Mouse (Mus musculus): ENCODE results near the gene Ppp1r15a. TPM values are rescaled to one million over a fixed set of nuclear protein-coding genes. Genes with fewer than 3 reads are reported as not detected.
A peak's percentile ranks its signal among the peaks of the same experiment; 100 is the strongest.
"Not testable (repeated sequence)": the region's sequence is repeated elsewhere in the genome, so short reads cannot be mapped to it uniquely, and the experiment has no call there.

The Ppp1r15a gene
- polyA plus RNA-seq, 1 experiment from 2014 or later: 61.6 TPM

GRCm38 (mm10) chr7:45516846-45517245 lies 9.2 kb downstream of the Ppp1r15a start:
- H3K4me2 ChIP-seq; DNase-seq (ENCODE audit: low spot score); H3K36me3 ChIP-seq (ENCODE audit: control insufficient read depth, insufficient read depth, low read length); H3K27me3 ChIP-seq (replicated peaks; ENCODE audit: control insufficient read depth, insufficient read depth, low read length); H3K27ac ChIP-seq (ENCODE audit: low read depth, low read length); H3K4me3 ChIP-seq (ENCODE audit: low read depth, low read length); H3K9ac ChIP-seq (ENCODE audit: low read depth, low read length); ATAC-seq (replicated peaks; ENCODE audit: low FRiP score); H3K9me3 ChIP-seq (ENCODE audit: control insufficient read depth, low read length): not testable (repeated sequence)
- 63% methylated on average over 5 of the region's 5 CpGs for WGBS
- peaks cover 34% of the 10 kb centered on the region for H3K4me1 ChIP-seq (replicated peaks; ENCODE audit: control insufficient read depth, insufficient read depth, low read length)

- WGBS: 17% methylated on average over 16 of the region's 16 CpGs
- peak overlapping the region; percentile 46 for H3K9ac ChIP-seq (ENCODE audit: low read depth, low read length)
- peaks cover 29% of the 10 kb centered on the region for H3K4me1 ChIP-seq (replicated peaks; ENCODE audit: control insufficient read depth, insufficient read depth, low read length)
- peak overlapping the region; percentile 77 for H3K27ac ChIP-seq (ENCODE audit: low read depth, low read length)
- no peaks in the 10 kb centered on the region for H3K36me3 ChIP-seq (ENCODE audit: control insufficient read depth, insufficient read depth, low read length)
- no peaks in the 10 kb centered on the region for H3K27me3 ChIP-seq (replicated peaks; ENCODE audit: control insufficient read depth, insufficient read depth, low read length)
- peak; percentile 67 for DNase-seq (ENCODE audit: low spot score)
- no peaks in the 10 kb centered on the region for H3K9me3 ChIP-seq (ENCODE audit: control insufficient read depth, low read length)
- ATAC-seq (replicated peaks; ENCODE audit: low FRiP score): peak; percentile 85
- H3K4me2 ChIP-seq: peak overlapping the region; percentile 59
- peak overlapping the region; percentile 18 for H3K4me3 ChIP-seq (ENCODE audit: low read depth, low read length)
These were observed 10.6 kb downstream of the Ppp1r15a start for GRCm38 (mm10) chr7:45515436-45515835.

GRCm38 (mm10) chr7:45514411-45514810 lies 11.7 kb downstream of the Ppp1r15a start:
- Histone ChIP-seq H3K27ac (ENCODE audit: low read depth, low read length) (peak overlapping the region; percentile 77; the same call in 1 of the 2 replicates), H3K9ac (ENCODE audit: low read depth, low read length) (no peak overlapping the region), H3K36me3 (ENCODE audit: control insufficient read depth, insufficient read depth, low read length) (no peaks in the 10 kb centered on the region), H3K4me2 (no peak overlapping the region; the same call in 1 of the 2 replicates), H3K27me3 (replicated peaks; ENCODE audit: control insufficient read depth, insufficient read depth, low read length) (no peaks in the 10 kb centered on the region), H3K4me1 (replicated peaks; ENCODE audit: control insufficient read depth, insufficient read depth, low read length) (peaks cover 25% of the 10 kb centered on the region), H3K4me3 (ENCODE audit: low read depth, low read length) (no peak overlapping the region), H3K9me3 (ENCODE audit: control insufficient read depth, low read length) (no peaks in the 10 kb centered on the region)
- DNase-seq (ENCODE audit: low spot score) (no peak), ATAC-seq (replicated peaks; ENCODE audit: low FRiP score) (no peak)
- 86% methylated on average over 7 of the region's 7 CpGs for WGBS

DNA sequence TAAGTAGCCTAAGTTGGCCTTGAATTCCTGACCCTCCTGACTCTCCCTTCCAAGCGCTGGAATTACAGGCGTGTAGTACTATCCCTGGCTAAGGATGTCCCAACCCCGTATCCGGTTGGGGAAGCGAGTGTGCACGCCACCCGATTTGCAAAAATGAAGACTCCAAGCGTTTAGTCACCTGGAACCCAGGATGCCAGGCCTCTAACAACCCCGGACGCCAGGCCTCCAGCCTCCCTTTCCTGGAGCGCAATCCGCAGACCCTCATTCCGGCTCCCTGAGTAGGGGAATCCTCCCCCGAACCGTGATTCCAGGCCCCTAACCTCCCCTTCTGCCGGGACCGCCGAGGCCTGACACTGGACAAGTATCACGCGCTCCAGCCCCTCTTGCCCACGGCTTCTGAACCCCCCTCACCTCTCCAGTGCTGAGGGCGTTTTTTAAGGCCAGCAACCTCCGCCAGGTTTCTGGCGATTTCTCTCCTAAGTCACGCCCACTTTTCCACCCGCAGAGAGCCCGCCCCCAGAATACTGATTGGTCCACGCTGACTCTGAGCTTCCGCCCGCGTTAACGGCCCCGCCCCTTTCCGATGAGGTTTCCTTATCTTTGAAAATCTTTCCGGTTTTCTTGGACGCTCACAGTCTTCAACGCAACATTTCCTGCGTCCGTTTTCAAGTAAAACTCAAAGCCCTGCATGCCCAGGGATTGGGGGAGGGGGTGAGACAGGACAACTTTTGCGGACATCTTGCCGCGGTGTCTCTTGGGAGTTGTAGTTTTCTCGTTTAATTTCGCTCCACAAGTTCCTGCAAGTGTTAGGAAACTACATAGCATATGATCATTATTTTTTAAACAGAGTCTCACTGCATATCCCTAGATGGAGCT lies 15.9 kb downstream of the Ppp1r15a start, which contains the start of gene Nucb1:
Nucb1 (minus strand) TSS at position 495 of the 876 bp plus-strand sequence.
- peak within 1 kb of the TSS; percentile 67 for H3K4me3 ChIP-seq (ENCODE audit: low read depth, low read length)
- no peaks in the 10 kb centered on the region for H3K9me3 ChIP-seq (ENCODE audit: control insufficient read depth, low read length)
- H3K9ac ChIP-seq (ENCODE audit: low read depth, low read length): peak within 1 kb of the TSS; percentile 72
- DNase-seq (ENCODE audit: low spot score) (peak; percentile 95), ATAC-seq (replicated peaks; ENCODE audit: low FRiP score) (peak; percentile 76)
- H3K36me3 ChIP-seq (ENCODE audit: control insufficient read depth, insufficient read depth, low read length): peaks cover 6% of the 10 kb centered on the region; the same call in 1 of the 2 replicates
- WGBS: under 1% methylated on average over 44 of the region's 44 CpGs
- H3K4me2 ChIP-seq: peak within 1 kb of the TSS; percentile 99
- H3K27me3 ChIP-seq (replicated peaks; ENCODE audit: control insufficient read depth, insufficient read depth, low read length): no peaks in the 10 kb centered on the region
- peak within 1 kb of the TSS; percentile 84 for H3K27ac ChIP-seq (ENCODE audit: low read depth, low read length)
- H3K4me1 ChIP-seq (replicated peaks; ENCODE audit: control insufficient read depth, insufficient read depth, low read length): peaks cover 24% of the 10 kb centered on the region

DNA sequence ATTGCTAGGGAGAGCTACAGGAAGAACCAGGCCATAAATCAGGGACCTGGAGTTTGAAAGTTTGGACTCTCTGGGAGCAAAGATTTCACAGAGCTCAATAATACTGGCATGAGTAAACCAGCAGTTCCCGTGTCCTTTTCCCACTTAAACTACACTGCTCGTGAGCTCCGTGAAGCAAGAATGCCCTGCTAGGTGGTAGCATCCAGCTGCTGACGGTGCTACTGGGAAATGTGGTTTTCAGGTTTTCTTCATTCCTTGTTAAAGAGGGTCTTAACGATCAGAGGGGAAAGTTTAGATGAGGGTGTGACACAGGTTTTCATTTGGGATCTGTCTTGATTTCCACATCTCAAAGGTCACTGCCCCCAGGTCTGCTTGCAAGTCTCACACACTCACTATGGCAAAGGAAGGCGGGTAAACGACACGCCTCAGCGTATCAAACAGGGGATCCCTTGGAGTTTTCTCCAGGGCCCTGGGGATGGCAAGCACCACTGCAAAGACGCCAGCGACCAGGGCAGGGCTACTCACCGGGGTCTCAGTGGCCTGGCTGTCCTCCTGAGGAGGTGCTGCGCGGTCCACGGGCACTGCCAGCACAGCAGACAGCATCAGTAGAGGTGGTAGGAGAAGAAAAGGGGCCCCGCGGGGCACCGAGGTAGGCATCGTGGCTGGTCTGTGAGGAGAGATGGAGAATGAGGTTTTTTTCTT lies 16.7 kb downstream of the Ppp1r15a start:
- Histone ChIP-seq H3K4me3 (ENCODE audit: low read depth, low read length) (peak overlapping the region; percentile 67), H3K27ac (ENCODE audit: low read depth, low read length) (peak overlapping the region; percentile 84), H3K9ac (ENCODE audit: low read depth, low read length) (peak overlapping the region; percentile 72), H3K4me1 (replicated peaks; ENCODE audit: control insufficient read depth, insufficient read depth, low read length) (peaks cover 18% of the 10 kb centered on the region), H3K4me2 (peak overlapping the region; percentile 99), H3K9me3 (ENCODE audit: control insufficient read depth, low read length) (no peaks in the 10 kb centered on the region), H3K27me3 (replicated peaks; ENCODE audit: control insufficient read depth, insufficient read depth, low read length) (no peaks in the 10 kb centered on the region), H3K36me3 (ENCODE audit: control insufficient read depth, insufficient read depth, low read length) (peaks cover 6% of the 10 kb centered on the region; the same call in 1 of the 2 replicates)
- peak; percentile 21 for ATAC-seq (replicated peaks; ENCODE audit: low FRiP score)
- no peak for DNase-seq (ENCODE audit: low spot score)
- 25% methylated on average over 19 of the region's 19 CpGs for WGBS

DNA sequence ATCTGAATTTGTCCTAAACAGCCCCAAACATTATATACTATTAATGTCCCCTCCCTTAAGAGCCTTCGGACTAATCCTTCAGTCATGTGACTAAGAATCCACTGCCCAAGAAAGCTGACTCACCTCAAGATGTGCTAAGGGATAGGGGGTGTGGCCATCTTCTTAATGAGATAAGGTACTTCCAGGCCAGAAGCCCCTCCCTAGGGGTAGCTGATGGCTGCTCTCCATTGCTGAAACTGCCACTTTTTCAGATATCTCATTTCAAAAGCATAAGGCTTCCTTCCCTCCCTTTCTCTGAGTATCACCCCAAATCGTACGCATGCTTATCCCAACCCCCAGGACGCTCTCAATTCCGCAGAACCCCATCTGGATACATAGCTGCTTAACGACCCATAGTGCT lies 17.5 kb downstream of the Ppp1r15a start:
- Histone ChIP-seq H3K9ac (ENCODE audit: low read depth, low read length) (peak overlapping the region; percentile 72), H3K4me1 (replicated peaks; ENCODE audit: control insufficient read depth, insufficient read depth, low read length) (peaks cover 18% of the 10 kb centered on the region), H3K4me2 (peak overlapping the region; percentile 99), H3K36me3 (ENCODE audit: control insufficient read depth, insufficient read depth, low read length) (peaks cover 6% of the 10 kb centered on the region; the same call in 1 of the 2 replicates), H3K9me3 (ENCODE audit: control insufficient read depth, low read length) (no peaks in the 10 kb centered on the region), H3K4me3 (ENCODE audit: low read depth, low read length) (peak overlapping the region; percentile 67), H3K27ac (ENCODE audit: low read depth, low read length) (peak overlapping the region; percentile 84), H3K27me3 (replicated peaks; ENCODE audit: control insufficient read depth, insufficient read depth, low read length) (no peaks in the 10 kb centered on the region)
- ATAC-seq (replicated peaks; ENCODE audit: low FRiP score) (peak; percentile 83), DNase-seq (ENCODE audit: low spot score) (no peak)
- WGBS: 58% methylated on average over 6 of the region's 6 CpGs

GRCm38 (mm10) chr7:45507583-45507982 lies 18.5 kb downstream of the Ppp1r15a start:
- Histone ChIP-seq H3K9ac (ENCODE audit: low read depth, low read length) (no peak overlapping the region), H3K27me3 (replicated peaks; ENCODE audit: control insufficient read depth, insufficient read depth, low read length) (no peaks in the 10 kb centered on the region), H3K4me1 (replicated peaks; ENCODE audit: control insufficient read depth, insufficient read depth, low read length) (peaks cover 18% of the 10 kb centered on the region), H3K36me3 (ENCODE audit: control insufficient read depth, insufficient read depth, low read length) (peaks cover 12% of the 10 kb centered on the region; the same call in 1 of the 2 replicates), H3K27ac (ENCODE audit: low read depth, low read length) (no peak overlapping the region; the same call in 1 of the 2 replicates), H3K9me3 (ENCODE audit: control insufficient read depth, low read length) (no peaks in the 10 kb centered on the region), H3K4me2 (no peak overlapping the region; the same call in 1 of the 2 replicates), H3K4me3 (ENCODE audit: low read depth, low read length) (no peak overlapping the region)
- WGBS: 90% methylated on average over 6 of the region's 6 CpGs
- no peak for ATAC-seq (replicated peaks; ENCODE audit: low FRiP score)
- no peak for DNase-seq (ENCODE audit: low spot score)

- no peak overlapping the region for H3K27ac ChIP-seq (ENCODE audit: low read depth, low read length)
- DNase-seq (ENCODE audit: low spot score) (no peak), ATAC-seq (replicated peaks; ENCODE audit: low FRiP score) (no peak)
- no peak overlapping the region for H3K4me2 ChIP-seq
- WGBS: 92% methylated on average over 6 of the region's 6 CpGs
- no peak overlapping the region for H3K9ac ChIP-seq (ENCODE audit: low read depth, low read length)
- H3K36me3 ChIP-seq (ENCODE audit: control insufficient read depth, insufficient read depth, low read length): peaks cover 50% of the 10 kb centered on the region
- H3K4me3 ChIP-seq (ENCODE audit: low read depth, low read length): no peak overlapping the region
- no peaks in the 10 kb centered on the region for H3K9me3 ChIP-seq (ENCODE audit: control insufficient read depth, low read length)
- no peaks in the 10 kb centered on the region for H3K4me1 ChIP-seq (replicated peaks; ENCODE audit: control insufficient read depth, insufficient read depth, low read length)
- H3K27me3 ChIP-seq (replicated peaks; ENCODE audit: control insufficient read depth, insufficient read depth, low read length): no peaks in the 10 kb centered on the region
These were observed 27.6 kb downstream of the Ppp1r15a start for GRCm38 (mm10) chr7:45498427-45498826.
